Mouse (Mus musculus) CH12.LX (cell line): ENCODE measurements at regions not wholly inside any gene's neighbourhood (a gene's known extent, or its start where the extent isn't known, plus 50 kb on each side); places are given as distances from the start of the nearest gene placed in this dataset.

ENCODE experiments used
- DNase-seq: peaks from one replicate; pipeline ENCODE4 v3.0.0-alpha.2; 2013; ENCODE audit errors: extremely low read depth
- H3K27ac ChIP-seq: 2 replicates; pipeline ENCODE4 v1.5.1; 2012; ENCODE audit warnings: low read depth, mild to moderate bottlenecking, control low read depth, moderate library complexity; ENCODE audit not compliant: insufficient read depth
- H3K27me3 ChIP-seq: replicated peaks from 2 replicates; pipeline ENCODE3; 2012; ENCODE audit warnings: inconsistent platforms
- H3K36me3 ChIP-seq, 2 experiments: replicated peaks in 1 of 2; 2 replicates each; pipeline versions ENCODE3 to v1.6.1; 2012; ENCODE audit warnings: inconsistent platforms in 1 of 2, low read length in 1 of 2, mild to moderate bottlenecking in 1 of 2, mixed read lengths in 1 of 2, moderate library complexity in 1 of 2; ENCODE audit not compliant: control insufficient read depth in 1 of 2, insufficient read depth in 1 of 2
- H3K4me1 ChIP-seq, 2 experiments: 2 replicates each; pipeline ENCODE4 v1.6.1; 2012; ENCODE audit warnings: inconsistent platforms in 1 of 2, moderate library complexity in 1 of 2; ENCODE audit not compliant: insufficient read depth in 2 of 2, control insufficient read depth in 1 of 2
- H3K4me2 ChIP-seq: 2 replicates; pipeline ENCODE4 v1.6.1; 2012; ENCODE audit warnings: low read depth, mild to moderate bottlenecking, control low read depth; ENCODE audit not compliant: poor library complexity, insufficient read depth, severe bottlenecking
- H3K4me3 ChIP-seq, 3 experiments: fragments of 150-350 bp in 1 of 3; sonication (generic) in 1 of 3; replicated peaks in 1 of 3; 2 replicates each; pipeline versions ENCODE3 to v1.5.1; 2011 to 2012; ENCODE audit warnings: low read depth in 2 of 3, low read length in 2 of 3, mild to moderate bottlenecking in 2 of 3, moderate library complexity in 2 of 3, control low read depth in 1 of 3, improper control_type of control experiment in 1 of 3, inconsistent platforms in 1 of 3, mixed read lengths in 1 of 3; ENCODE audit not compliant: poor library complexity in 1 of 3
- H3K79me2 ChIP-seq: replicated peaks from 2 replicates; pipeline ENCODE4 v1.6.1; 2012; ENCODE audit warnings: mild to moderate bottlenecking, moderate library complexity; ENCODE audit not compliant: control insufficient read depth, poor library complexity, insufficient read depth, severe bottlenecking; ENCODE audit errors: extremely low read depth
- H3K9ac ChIP-seq: 2 replicates; pipeline ENCODE4 v1.6.1; 2012; ENCODE audit warnings: low read depth, mild to moderate bottlenecking, control low read depth, moderate library complexity; ENCODE audit not compliant: insufficient read depth
- H3K9me3 ChIP-seq: replicated peaks from 2 replicates; pipeline ENCODE3; 2012; ENCODE audit warnings: low read length, inconsistent platforms, mixed read lengths
- BHLHE40 ChIP-seq: IDR thresholded peaks from 2 replicates; pipeline ENCODE4 v1.6.1; 2011; ENCODE audit warnings: mild to moderate bottlenecking, low read depth, low read length, improper control_type of control experiment
- CHD1 ChIP-seq: IDR thresholded peaks from 2 replicates; pipeline ENCODE4 v1.6.1; 2012; ENCODE audit warnings: low read depth, low read length, improper control_type of control experiment, inconsistent platforms
- ELF1 ChIP-seq: IDR thresholded peaks from 2 replicates; pipeline ENCODE4 v1.6.1; 2014; ENCODE audit warnings: low read depth, mild to moderate bottlenecking, inconsistent platforms, low read length, improper control_type of control experiment
- GABPA ChIP-seq: IDR thresholded peaks from 2 replicates; pipeline ENCODE4 v1.6.1; 2012; ENCODE audit warnings: low read depth, low read length, improper control_type of control experiment, inconsistent platforms; ENCODE audit not compliant: insufficient replicate concordance
- HCFC1 ChIP-seq: IDR thresholded peaks from 2 replicates; pipeline ENCODE4 v1.6.1; 2012; ENCODE audit warnings: low read depth, mild to moderate bottlenecking, inconsistent platforms, low read length, improper control_type of control experiment
- IRF4 ChIP-seq: IDR thresholded peaks from 2 replicates; pipeline ENCODE4 v1.6.1; 2014; ENCODE audit warnings: low read depth, mild to moderate bottlenecking, inconsistent platforms, low read length, improper control_type of control experiment
- KAT2A ChIP-seq: IDR thresholded peaks from 2 replicates; pipeline ENCODE4 v1.6.1; 2012; ENCODE audit warnings: low read length, improper control_type of control experiment, inconsistent platforms; ENCODE audit not compliant: insufficient replicate concordance
- MAFK ChIP-seq: IDR thresholded peaks from 2 replicates; pipeline ENCODE4 v1.6.1; 2011; ENCODE audit warnings: low read length, improper control_type of control experiment; ENCODE audit not compliant: insufficient replicate concordance
- MAX ChIP-seq: IDR thresholded peaks from 2 replicates; pipeline ENCODE4 v1.6.1; 2011; ENCODE audit warnings: low read length, improper control_type of control experiment
- MAZ ChIP-seq: IDR thresholded peaks from 2 replicates; pipeline ENCODE4 v1.6.1; 2012; ENCODE audit warnings: low read depth, mild to moderate bottlenecking, inconsistent platforms, low read length, improper control_type of control experiment, moderate library complexity
- MEF2A ChIP-seq: IDR thresholded peaks from 2 replicates; pipeline ENCODE4 v1.6.1; 2014; ENCODE audit warnings: low read depth, mild to moderate bottlenecking, inconsistent platforms, low read length, improper control_type of control experiment, borderline replicate concordance
- MYC ChIP-seq: IDR thresholded peaks from 2 replicates; pipeline ENCODE4 v1.6.1; 2011; ENCODE audit warnings: low read depth, mild to moderate bottlenecking, improper control_type of control experiment, low read length
- NELFE ChIP-seq: IDR thresholded peaks from 2 replicates; pipeline ENCODE4 v1.6.1; 2011; ENCODE audit warnings: low read depth, low read length, improper control_type of control experiment
- NRF1 ChIP-seq: IDR thresholded peaks from 2 replicates; pipeline ENCODE4 v1.6.1; 2014; ENCODE audit warnings: low read depth, mild to moderate bottlenecking, inconsistent platforms, low read length, improper control_type of control experiment, moderate library complexity
- PAX5 ChIP-seq: IDR thresholded peaks from 2 replicates; pipeline ENCODE4 v1.6.1; 2012; ENCODE audit warnings: low read length, inconsistent platforms, mixed read lengths
- POLR2AphosphoS2 ChIP-seq: IDR thresholded peaks from 2 replicates; pipeline ENCODE4 v1.6.1; 2011; ENCODE audit warnings: low read depth, low read length, improper control_type of control experiment
- RAD21 ChIP-seq: IDR thresholded peaks from 2 replicates; pipeline ENCODE4 v1.6.1; 2011; ENCODE audit warnings: low read depth, mild to moderate bottlenecking, low read length, improper control_type of control experiment, moderate library complexity
- RCOR1 ChIP-seq: conservative IDR thresholded peaks from 2 replicates; pipeline ENCODE4 v1.6.1; 2012; ENCODE audit warnings: low read depth, mild to moderate bottlenecking, inconsistent platforms, low read length, improper control_type of control experiment
- SIN3A ChIP-seq: IDR thresholded peaks from 2 replicates; pipeline ENCODE4 v1.6.1; 2012; ENCODE audit warnings: low read length, improper control_type of control experiment, inconsistent platforms
- USF1 ChIP-seq: IDR thresholded peaks from 2 replicates; pipeline ENCODE4 v1.6.1; 2014; ENCODE audit warnings: low read depth, mild to moderate bottlenecking, inconsistent platforms, low read length, improper control_type of control experiment
- ZC3H11A ChIP-seq: IDR thresholded peaks from 2 replicates; pipeline ENCODE4 v1.6.1; 2012; ENCODE audit warnings: low read depth, mild to moderate bottlenecking, inconsistent platforms, low read length, improper control_type of control experiment
- ZKSCAN1 ChIP-seq: IDR thresholded peaks from 2 replicates; pipeline ENCODE4 v1.6.1; 2012; ENCODE audit warnings: low read depth, inconsistent platforms, low read length, improper control_type of control experiment, borderline replicate concordance
- ZMIZ1 ChIP-seq: IDR thresholded peaks from 2 replicates; pipeline ENCODE4 v1.6.1; 2012; ENCODE audit warnings: low read depth, mild to moderate bottlenecking, inconsistent platforms, low read length, improper control_type of control experiment
- dilution Hi-C: fragments of 300-500 bp; cut with MboI; formaldehyde crosslinking; loops from 2 replicates; pipeline ENCODE4 v1.14.3; 2020; ENCODE audit warnings: low sequenced_read_pairs; ENCODE audit not compliant: extremely low pct_unique_long_range_greater_than_20kb, extremely low pct_ligation_motif_present
- in situ Hi-C: fragments of 300-500 bp; cut with MboI; formaldehyde crosslinking; loops from 3 replicates; pipeline ENCODE4 v1.14.3; 2019; ENCODE audit warnings: low sequenced_read_pairs, low pct_ligation_motif_present, low pct_unique_long_range_greater_than_20kb, mixed read lengths

GRCm38 (mm10) chr7:137713856-137714255 lies 276.4 kb downstream of the Glrx3 start:
- Histone ChIP-seq H3K4me2 (no peak overlapping the region), H3K79me2 (no peaks in the 10 kb centered on the region), H3K4me1 (no peaks in the 10 kb centered on the region), H3K27me3 (peaks cover 83% of the 10 kb centered on the region), H3K36me3 (no peaks in the 10 kb centered on the region), H3K9ac (no peak overlapping the region), H3K9me3 (peaks cover 3% of the 10 kb centered on the region), H3K4me3 (no peak overlapping the region), H3K27ac (no peak overlapping the region)
- in situ Hi-C loops = no loop called here
- no peak for DNase-seq
- TF ChIP-seq KAT2A (no peak), NRF1 (no peak), IRF4 (no peak), SIN3A (no peak), RAD21 (no peak), CHD1 (no peak), NELFE (no peak), ZC3H11A (no peak), HCFC1 (no peak), MYC (no peak), MAFK (no peak), USF1 (no peak), GABPA (no peak)
- dilution Hi-C loops = no loop called here

- Histone ChIP-seq H3K27ac (no peak overlapping the region), H3K27me3 (peaks cover 86% of the 10 kb centered on the region), H3K4me2 (no peak overlapping the region), H3K36me3 (no peaks in the 10 kb centered on the region), H3K4me1 (no peaks in the 10 kb centered on the region), H3K4me3 (no peak overlapping the region), H3K79me2 (no peaks in the 10 kb centered on the region), H3K9me3 (peaks cover 3% of the 10 kb centered on the region), H3K9ac (no peak overlapping the region)
- dilution Hi-C loops = no loop called here
- no peak for TF ChIP-seq PAX5
- no peak for TF ChIP-seq ELF1
- TF ChIP-seq ZMIZ1 = no peak
- TF ChIP-seq GABPA = no peak
- TF ChIP-seq MAX = no peak
- TF ChIP-seq ZKSCAN1 = no peak
- no peak for TF ChIP-seq ZC3H11A
- no peak for TF ChIP-seq RCOR1
- TF ChIP-seq POLR2AphosphoS2 = no peak
- no peak for TF ChIP-seq MAZ
- no peak for TF ChIP-seq MEF2A
- no peak for TF ChIP-seq BHLHE40
- no peak for DNase-seq
- in situ Hi-C loops = no loop called here
These were observed 277.0 kb downstream of the Glrx3 start for GRCm38 (mm10) chr7:137714318-137714962.
